Mouse (Mus musculus) WW6 (cell line): ENCODE measurements at regions not wholly inside any gene's neighbourhood (a gene's known extent, or its start where the extent isn't known, plus 50 kb on each side); places are given as distances from the start of the nearest gene placed in this dataset.
A peak's percentile ranks its signal among the peaks of the same experiment; 100 is the strongest.

Experiments
- DNase-seq: peaks from one replicate; pipeline ENCODE4 v3.0.0-alpha.2; 2013; ENCODE audit warnings: low read depth, low spot score

GRCm38 (mm10) chr2:61453490-61454281 is 124.7 kb upstream of the Tank start:
- no peak for DNase-seq

- no peak for DNase-seq
Observed at GRCm38 (mm10) chr2:61452581-61452980, 125.8 kb upstream of the Tank start.

GRCm38 (mm10) chr2:61450731-61451130 is 127.7 kb upstream of the Tank start:
- no peak for DNase-seq

GRCm38 (mm10) chr2:61436591-61436990 is 141.8 kb upstream of the Tank start:
- no peak for DNase-seq

- DNase-seq, result no peak
Observed at GRCm38 (mm10) chr2:61407881-61408280, 170.5 kb upstream of the Tank start.

- DNase-seq, result no peak
Observed at GRCm38 (mm10) chr2:61406104-61406751, 172.2 kb upstream of the Tank start.

GRCm38 (mm10) chr2:61405261-61405660 is 173.1 kb upstream of the Tank start:
- DNase-seq, result no peak

- DNase-seq, result peak; percentile 18
Observed at GRCm38 (mm10) chr2:61402588-61403487, 175.5 kb upstream of the Tank start.

GRCm38 (mm10) chr2:61401636-61402587 is 176.5 kb upstream of the Tank start:
- DNase-seq, result peak; percentile 24

GRCm38 (mm10) chr2:61398633-61399032 is 179.8 kb upstream of the Tank start:
- no peak for DNase-seq

- no peak for DNase-seq
Observed at GRCm38 (mm10) chr2:61389622-61390021, 188.8 kb upstream of the Tank start.

GRCm38 (mm10) chr2:61389207-61389606 is 189.2 kb upstream of the Tank start:
- DNase-seq, result no peak

- DNase-seq, result no peak
Observed at GRCm38 (mm10) chr2:61387561-61387960, 190.8 kb upstream of the Tank start.

- DNase-seq, result no peak
Observed at GRCm38 (mm10) chr2:61386966-61387365, 191.4 kb upstream of the Tank start.

- DNase-seq, result no peak
Observed at GRCm38 (mm10) chr2:61384467-61384866, 193.9 kb upstream of the Tank start.

- no peak for DNase-seq
Observed at GRCm38 (mm10) chr2:61383744-61384295, 194.6 kb upstream of the Tank start.

- no peak for DNase-seq
Observed at GRCm38 (mm10) chr2:61379076-61379475, 199.3 kb upstream of the Tank start.

GRCm38 (mm10) chr2:61378297-61378696 is 200.1 kb upstream of the Tank start:
- no peak for DNase-seq

- no peak for DNase-seq
Observed at GRCm38 (mm10) chr2:61377756-61378155, 200.6 kb upstream of the Tank start.

- no peak for DNase-seq
Observed at GRCm38 (mm10) chr2:61362606-61363005, 215.8 kb upstream of the Tank start.

GRCm38 (mm10) chr2:61361394-61361793 is 217.0 kb upstream of the Tank start:
- no peak for DNase-seq
